Mouse (Mus musculus) CH12.LX (cell line): ENCODE results near the gene Pik3cg. TPM values are rescaled to one million over a fixed set of nuclear protein-coding genes. Genes with fewer than 3 reads are reported as not detected.

Source experiments
- DNase-seq: peaks from one replicate; pipeline ENCODE4 v3.0.0-alpha.2; 2013; ENCODE audit errors: extremely low read depth
- H3K27ac ChIP-seq: 2 replicates; pipeline ENCODE4 v1.5.1; 2012; ENCODE audit warnings: low read depth, mild to moderate bottlenecking, control low read depth, moderate library complexity; ENCODE audit not compliant: insufficient read depth
- H3K27me3 ChIP-seq: replicated peaks from 2 replicates; pipeline ENCODE3; 2012; ENCODE audit warnings: inconsistent platforms
- H3K36me3 ChIP-seq, 2 experiments: replicated peaks in 1 of 2; 2 replicates each; pipeline versions ENCODE3 to v1.6.1; 2012; ENCODE audit warnings: inconsistent platforms in 1 of 2, low read length in 1 of 2, mild to moderate bottlenecking in 1 of 2, mixed read lengths in 1 of 2, moderate library complexity in 1 of 2; ENCODE audit not compliant: control insufficient read depth in 1 of 2, insufficient read depth in 1 of 2
- H3K4me1 ChIP-seq, 2 experiments: 2 replicates each; pipeline ENCODE4 v1.6.1; 2012; ENCODE audit warnings: inconsistent platforms in 1 of 2, moderate library complexity in 1 of 2; ENCODE audit not compliant: insufficient read depth in 2 of 2, control insufficient read depth in 1 of 2
- H3K4me2 ChIP-seq: 2 replicates; pipeline ENCODE4 v1.6.1; 2012; ENCODE audit warnings: low read depth, mild to moderate bottlenecking, control low read depth; ENCODE audit not compliant: poor library complexity, insufficient read depth, severe bottlenecking
- H3K4me3 ChIP-seq, 3 experiments: fragments of 150-350 bp in 1 of 3; sonication (generic) in 1 of 3; replicated peaks in 1 of 3; 2 replicates each; pipeline versions ENCODE3 to v1.5.1; 2011 to 2012; ENCODE audit warnings: low read depth in 2 of 3, low read length in 2 of 3, mild to moderate bottlenecking in 2 of 3, moderate library complexity in 2 of 3, control low read depth in 1 of 3, improper control_type of control experiment in 1 of 3, inconsistent platforms in 1 of 3, mixed read lengths in 1 of 3; ENCODE audit not compliant: poor library complexity in 1 of 3
- H3K79me2 ChIP-seq: replicated peaks from 2 replicates; pipeline ENCODE4 v1.6.1; 2012; ENCODE audit warnings: mild to moderate bottlenecking, moderate library complexity; ENCODE audit not compliant: control insufficient read depth, poor library complexity, insufficient read depth, severe bottlenecking; ENCODE audit errors: extremely low read depth
- H3K9ac ChIP-seq: 2 replicates; pipeline ENCODE4 v1.6.1; 2012; ENCODE audit warnings: low read depth, mild to moderate bottlenecking, control low read depth, moderate library complexity; ENCODE audit not compliant: insufficient read depth
- H3K9me3 ChIP-seq: replicated peaks from 2 replicates; pipeline ENCODE3; 2012; ENCODE audit warnings: low read length, inconsistent platforms, mixed read lengths
- BHLHE40 ChIP-seq: IDR thresholded peaks from 2 replicates; pipeline ENCODE4 v1.6.1; 2011; ENCODE audit warnings: mild to moderate bottlenecking, low read depth, low read length, improper control_type of control experiment
- CHD1 ChIP-seq: IDR thresholded peaks from 2 replicates; pipeline ENCODE4 v1.6.1; 2012; ENCODE audit warnings: low read depth, low read length, improper control_type of control experiment, inconsistent platforms
- E2F4 ChIP-seq: IDR thresholded peaks from 2 replicates; pipeline ENCODE4 v1.6.1; 2011; ENCODE audit warnings: low read depth, low read length, improper control_type of control experiment; ENCODE audit not compliant: insufficient replicate concordance
- ELF1 ChIP-seq: IDR thresholded peaks from 2 replicates; pipeline ENCODE4 v1.6.1; 2014; ENCODE audit warnings: low read depth, mild to moderate bottlenecking, inconsistent platforms, low read length, improper control_type of control experiment
- ETS1 ChIP-seq: conservative IDR thresholded peaks from 2 replicates; pipeline ENCODE4 v1.6.1; 2012; ENCODE audit warnings: low read depth, mild to moderate bottlenecking, inconsistent platforms, low read length, improper control_type of control experiment, moderate library complexity
- GABPA ChIP-seq: IDR thresholded peaks from 2 replicates; pipeline ENCODE4 v1.6.1; 2012; ENCODE audit warnings: low read depth, low read length, improper control_type of control experiment, inconsistent platforms; ENCODE audit not compliant: insufficient replicate concordance
- HCFC1 ChIP-seq: IDR thresholded peaks from 2 replicates; pipeline ENCODE4 v1.6.1; 2012; ENCODE audit warnings: low read depth, mild to moderate bottlenecking, inconsistent platforms, low read length, improper control_type of control experiment
- IRF4 ChIP-seq: IDR thresholded peaks from 2 replicates; pipeline ENCODE4 v1.6.1; 2014; ENCODE audit warnings: low read depth, mild to moderate bottlenecking, inconsistent platforms, low read length, improper control_type of control experiment
- JUND ChIP-seq: conservative IDR thresholded peaks from 2 replicates; pipeline ENCODE4 v1.6.1; 2011; ENCODE audit warnings: low read depth, low read length, improper control_type of control experiment
- KAT2A ChIP-seq: IDR thresholded peaks from 2 replicates; pipeline ENCODE4 v1.6.1; 2012; ENCODE audit warnings: low read length, improper control_type of control experiment, inconsistent platforms; ENCODE audit not compliant: insufficient replicate concordance
- MEF2A ChIP-seq: IDR thresholded peaks from 2 replicates; pipeline ENCODE4 v1.6.1; 2014; ENCODE audit warnings: low read depth, mild to moderate bottlenecking, inconsistent platforms, low read length, improper control_type of control experiment, borderline replicate concordance
- NELFE ChIP-seq: IDR thresholded peaks from 2 replicates; pipeline ENCODE4 v1.6.1; 2011; ENCODE audit warnings: low read depth, low read length, improper control_type of control experiment
- NRF1 ChIP-seq: IDR thresholded peaks from 2 replicates; pipeline ENCODE4 v1.6.1; 2014; ENCODE audit warnings: low read depth, mild to moderate bottlenecking, inconsistent platforms, low read length, improper control_type of control experiment, moderate library complexity
- POLR2A ChIP-seq: IDR thresholded peaks from 2 replicates; pipeline ENCODE4 v1.6.1; 2011; ENCODE audit warnings: low read depth, mild to moderate bottlenecking, improper control_type of control experiment, low read length
- POLR2AphosphoS2 ChIP-seq: IDR thresholded peaks from 2 replicates; pipeline ENCODE4 v1.6.1; 2011; ENCODE audit warnings: low read depth, low read length, improper control_type of control experiment
- SIN3A ChIP-seq: IDR thresholded peaks from 2 replicates; pipeline ENCODE4 v1.6.1; 2012; ENCODE audit warnings: low read length, improper control_type of control experiment, inconsistent platforms
- SMC3 ChIP-seq: IDR thresholded peaks from 2 replicates; pipeline ENCODE4 v1.6.1; 2011; ENCODE audit warnings: low read depth, low read length, improper control_type of control experiment
- TBP ChIP-seq: conservative IDR thresholded peaks from 2 replicates; pipeline ENCODE4 v1.6.1; 2011; ENCODE audit warnings: low read depth, low read length, improper control_type of control experiment
- USF1 ChIP-seq: IDR thresholded peaks from 2 replicates; pipeline ENCODE4 v1.6.1; 2014; ENCODE audit warnings: low read depth, mild to moderate bottlenecking, inconsistent platforms, low read length, improper control_type of control experiment
- USF2 ChIP-seq: conservative IDR thresholded peaks from 2 replicates; pipeline ENCODE4 v1.6.1; 2011; ENCODE audit warnings: low read depth, low read length, improper control_type of control experiment
- ZC3H11A ChIP-seq: IDR thresholded peaks from 2 replicates; pipeline ENCODE4 v1.6.1; 2012; ENCODE audit warnings: low read depth, mild to moderate bottlenecking, inconsistent platforms, low read length, improper control_type of control experiment
- ZKSCAN1 ChIP-seq: IDR thresholded peaks from 2 replicates; pipeline ENCODE4 v1.6.1; 2012; ENCODE audit warnings: low read depth, inconsistent platforms, low read length, improper control_type of control experiment, borderline replicate concordance
- ZMIZ1 ChIP-seq: IDR thresholded peaks from 2 replicates; pipeline ENCODE4 v1.6.1; 2012; ENCODE audit warnings: low read depth, mild to moderate bottlenecking, inconsistent platforms, low read length, improper control_type of control experiment
- ZNF384 ChIP-seq: IDR thresholded peaks from 2 replicates; pipeline ENCODE4 v1.6.1; 2012; ENCODE audit warnings: low read depth, low read length, improper control_type of control experiment, inconsistent platforms
- dilution Hi-C: fragments of 300-500 bp; cut with MboI; formaldehyde crosslinking; loops from 2 replicates; pipeline ENCODE4 v1.14.3; 2020; ENCODE audit warnings: low sequenced_read_pairs; ENCODE audit not compliant: extremely low pct_unique_long_range_greater_than_20kb, extremely low pct_ligation_motif_present
- in situ Hi-C: fragments of 300-500 bp; cut with MboI; formaldehyde crosslinking; loops from 3 replicates; pipeline ENCODE4 v1.14.3; 2019; ENCODE audit warnings: low sequenced_read_pairs, low pct_ligation_motif_present, low pct_unique_long_range_greater_than_20kb, mixed read lengths
- polyA plus RNA-seq: library from polyadenylated mRNA; unstranded; fragments of >175 nt; gene quantifications from 2 replicates; pipeline ENCODE4 v1.2.1, GENCODE M21; 2012; ENCODE audit warnings: low read depth; ENCODE audit not compliant: insufficient read length
- total RNA-seq, 2 experiments: library from RNA; depleted of rRNA; stranded (reverse); fragments of 300-350 nt in 1 of 2; fragments of >200 nt in 1 of 2; gene quantifications; 2 replicates each; pipeline ENCODE4 v1.2.3; 2012 to 2014

Pik3cg gene
- total and polyA plus RNA-seq, 3 experiments, result 35.4 to 40.6 (median 35.8) TPM

GRCm38 (mm10) chr12:32222758-32223385 lies 14.4 kb upstream of the Pik3cg start:
- H3K9me3 ChIP-seq, result no peaks in the 10 kb centered on the region
- dilution Hi-C loops, result no loop called here
- in situ Hi-C loops, result no loop called here

GRCm38 (mm10) chr12:32220387-32220786 lies 11.9 kb upstream of the Pik3cg start:
- in situ Hi-C loops, result no loop called here
- Histone ChIP-seq H3K4me3 (no peak overlapping the region), H3K9ac (no peak overlapping the region), H3K27ac (no peak overlapping the region), H3K79me2 (no peaks in the 10 kb centered on the region), H3K4me2 (no peak overlapping the region), H3K36me3 (no peaks in the 10 kb centered on the region), H3K9me3 (peaks cover 7% of the 10 kb centered on the region), H3K27me3 (no peaks in the 10 kb centered on the region), H3K4me1 (peaks cover 7 to 12% of the 10 kb centered on the region in 2 experiments)
- no peak for TF ChIP-seq ZMIZ1
- TF ChIP-seq CHD1, result no peak
- TF ChIP-seq BHLHE40, result no peak
- no peak for TF ChIP-seq GABPA
- no peak for TF ChIP-seq KAT2A
- TF ChIP-seq USF1, result no peak
- no peak for TF ChIP-seq NRF1
- no peak for DNase-seq
- dilution Hi-C loops, result no loop called here

More at GRCm38 (mm10) chr12:32222758-32223385, 14.4 kb upstream of the Pik3cg start:
- Histone ChIP-seq H3K4me2 (no peak overlapping the region), H3K27ac (no peak overlapping the region), H3K4me1 (peaks cover 0 to 3% of the 10 kb centered on the region in 2 experiments; a peak in 1 of 4 replicates), H3K4me3 (no peak overlapping the region), H3K27me3 (no peaks in the 10 kb centered on the region), H3K79me2 (no peaks in the 10 kb centered on the region), H3K36me3 (no peaks in the 10 kb centered on the region), H3K9ac (no peak overlapping the region)
- no peak for TF ChIP-seq SMC3
- no peak for TF ChIP-seq GABPA
- no peak for TF ChIP-seq SIN3A
- TF ChIP-seq POLR2AphosphoS2, result no peak
- no peak for TF ChIP-seq ETS1
- no peak for DNase-seq

DNA sequence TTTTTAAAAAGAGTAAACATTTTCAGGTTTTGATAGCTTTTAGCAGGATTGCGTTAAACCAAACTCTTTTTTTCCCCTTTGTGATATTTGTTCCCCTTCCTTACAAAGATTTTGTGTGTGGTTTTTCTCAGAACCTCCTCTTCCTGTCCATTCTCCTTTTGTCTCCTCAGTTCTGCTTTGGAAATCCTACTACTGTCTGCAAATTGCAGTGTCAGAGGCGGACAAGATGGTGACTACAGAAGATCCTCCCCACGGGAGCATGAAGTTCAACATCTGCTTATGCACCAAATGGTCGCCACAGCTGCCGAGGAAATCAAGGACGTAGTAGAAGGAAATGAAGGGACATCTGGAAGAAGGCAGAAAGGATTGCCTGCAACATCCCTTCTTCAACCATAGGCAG lies 6.7 kb upstream of the Pik3cg start:
- TF ChIP-seq IRF4 (no peak), ZNF384 (no peak), HCFC1 (no peak), E2F4 (no peak), ZC3H11A (no peak), NELFE (no peak), POLR2A (no peak), ZKSCAN1 (no peak), BHLHE40 (no peak), POLR2AphosphoS2 (no peak), USF2 (no peak), USF1 (no peak), MEF2A (no peak), JUND (no peak), GABPA (no peak), TBP (no peak), KAT2A (no peak), ELF1 (no peak)
- peaks cover 25 to 52% of the 10 kb centered on the region in 2 experiments for H3K4me1 ChIP-seq

More for the DNA sequence above, 6.7 kb upstream of the Pik3cg start:
- no peaks in the 10 kb centered on the region for H3K79me2 ChIP-seq
- DNase-seq, result no peak
- no peak overlapping the region for H3K4me2 ChIP-seq
- H3K27me3 ChIP-seq, result no peaks in the 10 kb centered on the region
- in situ Hi-C loops, result no loop called here
- peaks cover 7% of the 10 kb centered on the region for H3K9me3 ChIP-seq
- no peak overlapping the region for H3K4me3 ChIP-seq
- no peaks in the 10 kb centered on the region for H3K36me3 ChIP-seq
- H3K27ac ChIP-seq, result no peak overlapping the region
- H3K9ac ChIP-seq, result no peak overlapping the region
- dilution Hi-C loops, result no loop called here
